Mouse (Mus musculus): ENCODE measurements at regions not wholly inside any gene's neighbourhood (a gene's known extent, or its start where the extent isn't known, plus 50 kb on each side); places are given as distances from the start of the nearest gene placed in this dataset.

- Histone ChIP-seq H3K27ac (ENCODE audit: low read depth, low read length) (no peak overlapping the region), H3K4me2 (replicated peaks; ENCODE audit: low read depth, low read length) (no peak overlapping the region), H3K27me3 (ENCODE audit: control insufficient read depth, insufficient read depth, low read length) (no peaks in the 10 kb centered on the region), H3K9ac (ENCODE audit: low read depth, low read length) (no peak overlapping the region), H3K9me3 (ENCODE audit: control insufficient read depth, low read length) (no peaks in the 10 kb centered on the region), H3K36me3 (ENCODE audit: control insufficient read depth, insufficient read depth, low read length) (no peaks in the 10 kb centered on the region), H3K4me3 (ENCODE audit: low read length) (no peak overlapping the region), H3K4me1 (ENCODE audit: control insufficient read depth, insufficient read depth, low read length) (no peaks in the 10 kb centered on the region)
- ATAC-seq (ENCODE audit: low FRiP score, low TSS enrichment): no peak
- 75% methylated on average over 5 of the region's 5 CpGs for WGBS
These were observed 52.2 kb upstream of the 2310009B15Rik start for GRCm38 (mm10) chr1:138908860-138909259.

- Histone ChIP-seq H3K9me3 (ENCODE audit: control insufficient read depth, low read length) (no peaks in the 10 kb centered on the region), H3K4me3 (ENCODE audit: low read length) (no peak overlapping the region), H3K27ac (ENCODE audit: low read depth, low read length) (no peak overlapping the region), H3K36me3 (ENCODE audit: control insufficient read depth, insufficient read depth, low read length) (no peaks in the 10 kb centered on the region), H3K9ac (ENCODE audit: low read depth, low read length) (no peak overlapping the region), H3K4me1 (ENCODE audit: control insufficient read depth, insufficient read depth, low read length) (no peaks in the 10 kb centered on the region), H3K4me2 (replicated peaks; ENCODE audit: low read depth, low read length) (no peak overlapping the region), H3K27me3 (ENCODE audit: control insufficient read depth, insufficient read depth, low read length) (no peaks in the 10 kb centered on the region)
- no peak for ATAC-seq (ENCODE audit: low FRiP score, low TSS enrichment)
- WGBS: 30% methylated on average over 2 of the region's 2 CpGs
These were observed 53.0 kb upstream of the 2310009B15Rik start for GRCm38 (mm10) chr1:138909654-138910053.

GRCm38 (mm10) chr1:138912156-138912616 lies 51.0 kb upstream of the Dennd1b start:
- Histone ChIP-seq H3K4me3 (ENCODE audit: low read length) (no peak overlapping the region), H3K9me3 (ENCODE audit: control insufficient read depth, low read length) (no peaks in the 10 kb centered on the region), H3K27ac (ENCODE audit: low read depth, low read length) (no peak overlapping the region), H3K4me2 (replicated peaks; ENCODE audit: low read depth, low read length) (peak overlapping the region; percentile 18; the same call in 1 of the 2 replicates), H3K36me3 (ENCODE audit: control insufficient read depth, insufficient read depth, low read length) (no peaks in the 10 kb centered on the region), H3K4me1 (ENCODE audit: control insufficient read depth, insufficient read depth, low read length) (no peaks in the 10 kb centered on the region), H3K9ac (ENCODE audit: low read depth, low read length) (no peak overlapping the region), H3K27me3 (ENCODE audit: control insufficient read depth, insufficient read depth, low read length) (no peaks in the 10 kb centered on the region)
- no peak for ATAC-seq (ENCODE audit: low FRiP score, low TSS enrichment)
- WGBS: 38% methylated on average over 8 of the region's 8 CpGs

- peak; percentile 75 for ATAC-seq (ENCODE audit: low FRiP score, low TSS enrichment)
- no peak overlapping the region for H3K27ac ChIP-seq (ENCODE audit: low read depth, low read length)
- peak overlapping the region; percentile 8; the same call in 1 of the 2 replicates for H3K4me2 ChIP-seq (replicated peaks; ENCODE audit: low read depth, low read length)
These were observed 50.3 kb upstream of the Dennd1b start for GRCm38 (mm10) chr1:138912928-138913327.

GRCm38 (mm10) chr1:138913428-138913827 lies 49.8 kb upstream of the Dennd1b start:
- no peaks in the 10 kb centered on the region for H3K27me3 ChIP-seq (ENCODE audit: control insufficient read depth, insufficient read depth, low read length)
- WGBS: 76% methylated on average over 4 of the region's 4 CpGs
- no peaks in the 10 kb centered on the region for H3K4me1 ChIP-seq (ENCODE audit: control insufficient read depth, insufficient read depth, low read length)
- no peaks in the 10 kb centered on the region for H3K9me3 ChIP-seq (ENCODE audit: control insufficient read depth, low read length)
- 0 out of 2 replicates have a peak, but pooled peaks have one; percentile 12 for ATAC-seq (ENCODE audit: low FRiP score, low TSS enrichment)
- H3K27ac ChIP-seq (ENCODE audit: low read depth, low read length): no peak overlapping the region
- H3K4me2 ChIP-seq (replicated peaks; ENCODE audit: low read depth, low read length): no peak overlapping the region
- H3K9ac ChIP-seq (ENCODE audit: low read depth, low read length): no peak overlapping the region
- no peaks in the 10 kb centered on the region for H3K36me3 ChIP-seq (ENCODE audit: control insufficient read depth, insufficient read depth, low read length)
- no peak overlapping the region for H3K4me3 ChIP-seq (ENCODE audit: low read length)

More at GRCm38 (mm10) chr1:138912928-138913327, 50.3 kb upstream of the Dennd1b start:
- Histone ChIP-seq H3K9me3 (ENCODE audit: control insufficient read depth, low read length) (no peaks in the 10 kb centered on the region), H3K4me3 (ENCODE audit: low read length) (no peak overlapping the region), H3K27me3 (ENCODE audit: control insufficient read depth, insufficient read depth, low read length) (no peaks in the 10 kb centered on the region), H3K9ac (ENCODE audit: low read depth, low read length) (no peak overlapping the region), H3K4me1 (ENCODE audit: control insufficient read depth, insufficient read depth, low read length) (no peaks in the 10 kb centered on the region), H3K36me3 (ENCODE audit: control insufficient read depth, insufficient read depth, low read length) (no peaks in the 10 kb centered on the region)
- WGBS: 24% methylated on average over 5 of the region's 5 CpGs

Data from kidney, embryonic 14.5 days (tissue).